Mouse (Mus musculus): Measurements from ENCODE around the gene Scn4b.

Gene Scn4b

DNA sequence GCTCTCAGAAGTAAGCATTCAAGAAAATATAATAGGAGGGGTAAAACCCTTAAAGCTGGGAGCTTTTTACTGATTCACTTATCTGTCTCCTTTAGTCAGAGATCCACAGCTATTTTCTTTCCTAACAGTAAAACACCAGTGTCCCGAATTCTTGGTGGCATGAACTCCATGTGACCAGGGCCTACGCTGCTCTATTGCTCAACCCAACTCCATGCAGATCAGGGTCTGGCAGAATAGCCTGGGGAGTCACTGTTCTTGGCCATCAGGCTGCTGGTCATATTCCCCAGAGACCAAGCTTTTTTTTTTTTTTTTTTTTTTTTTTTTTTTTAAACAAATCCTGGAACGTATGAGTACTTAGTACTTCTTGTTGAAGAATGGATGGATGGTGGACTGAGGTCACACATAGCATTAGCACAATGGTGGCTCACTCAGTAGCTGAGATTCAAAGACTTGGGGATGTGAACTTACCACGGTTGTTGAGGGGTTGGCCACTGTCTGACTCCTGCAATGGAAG is 51.5 kb downstream of the Scn4b start:
- DNase-seq (ENCODE audit: low spot score), result no peak

DNA sequence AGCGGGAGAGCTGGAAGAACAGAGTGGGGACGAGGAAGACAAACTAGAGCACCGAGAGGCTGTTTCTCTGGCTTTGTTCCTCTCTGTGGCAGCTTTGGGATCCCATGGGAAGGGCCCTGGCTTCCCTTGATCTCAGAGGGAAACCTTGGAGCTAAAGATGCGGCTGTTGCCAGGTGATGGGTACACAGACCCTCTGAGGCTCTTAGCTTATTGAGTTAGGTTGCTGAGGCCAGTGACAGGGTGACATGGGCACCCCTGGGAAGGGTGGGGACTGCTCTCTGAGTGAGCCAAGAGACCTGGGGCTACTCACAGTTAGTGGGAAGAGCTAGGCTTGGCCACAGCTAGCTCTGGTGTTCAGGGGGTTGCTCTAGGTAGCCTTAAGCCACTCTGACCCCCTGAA is 57.3 kb downstream of the Scn4b start:
- no peak for DNase-seq (ENCODE audit: low spot score)

DNA sequence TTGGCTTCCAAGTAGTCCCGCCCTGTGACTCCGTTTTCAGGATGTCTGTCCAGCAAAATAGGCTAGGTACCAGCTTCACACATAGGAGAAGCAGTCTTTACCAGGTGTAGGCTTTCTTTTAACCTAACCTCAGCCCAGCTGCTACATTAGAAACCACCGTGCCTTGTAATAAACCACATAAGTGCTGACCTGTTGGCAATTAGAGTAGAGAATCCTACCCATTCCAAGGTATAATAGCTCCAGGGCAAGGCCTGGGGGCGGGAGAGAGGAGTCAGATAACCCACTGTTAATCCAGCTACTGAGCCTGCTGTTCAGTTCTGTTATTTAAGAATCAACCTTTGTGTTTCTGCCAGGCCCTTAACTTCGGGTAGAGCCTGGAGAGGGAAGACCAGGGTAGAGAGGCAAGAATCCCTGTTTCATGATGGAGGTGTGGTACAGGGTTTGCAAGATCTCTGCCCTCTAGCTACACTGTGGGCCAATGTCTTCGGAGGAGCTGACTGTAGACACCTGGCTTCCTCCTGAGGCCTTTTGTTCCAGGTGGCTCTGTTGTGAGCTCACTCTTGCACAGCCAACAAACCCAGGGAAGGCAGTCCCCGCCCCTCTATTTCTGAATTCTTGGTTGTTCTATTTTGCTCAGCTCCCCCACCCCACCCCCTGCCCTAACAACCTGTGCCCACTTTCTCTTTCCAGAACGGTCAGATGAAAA is 58.1 kb downstream of the Scn4b start:
- DNase-seq (ENCODE audit: low spot score), result no peak

DNA sequence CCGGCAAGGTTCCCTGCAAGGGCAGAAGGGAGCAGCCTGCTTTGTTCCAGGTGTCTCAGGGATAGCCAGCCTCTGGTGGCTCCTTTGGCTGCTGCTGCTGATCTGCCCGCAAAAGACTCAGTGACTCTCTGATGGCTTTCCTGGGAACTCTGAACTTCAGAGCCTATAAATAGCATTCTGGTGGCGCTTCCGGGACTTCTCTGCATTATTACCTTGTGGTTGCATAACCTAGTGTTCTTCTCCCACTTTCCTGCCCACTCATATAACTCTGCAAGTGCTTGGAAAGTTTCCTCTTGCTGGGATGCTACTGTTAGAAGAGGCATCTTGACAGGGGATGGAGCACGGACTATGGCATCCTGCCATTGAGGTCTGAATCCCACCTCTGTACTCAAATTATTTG is 59.4 kb downstream of the Scn4b start:
- DNase-seq (ENCODE audit: low spot score), result no peak

DNA sequence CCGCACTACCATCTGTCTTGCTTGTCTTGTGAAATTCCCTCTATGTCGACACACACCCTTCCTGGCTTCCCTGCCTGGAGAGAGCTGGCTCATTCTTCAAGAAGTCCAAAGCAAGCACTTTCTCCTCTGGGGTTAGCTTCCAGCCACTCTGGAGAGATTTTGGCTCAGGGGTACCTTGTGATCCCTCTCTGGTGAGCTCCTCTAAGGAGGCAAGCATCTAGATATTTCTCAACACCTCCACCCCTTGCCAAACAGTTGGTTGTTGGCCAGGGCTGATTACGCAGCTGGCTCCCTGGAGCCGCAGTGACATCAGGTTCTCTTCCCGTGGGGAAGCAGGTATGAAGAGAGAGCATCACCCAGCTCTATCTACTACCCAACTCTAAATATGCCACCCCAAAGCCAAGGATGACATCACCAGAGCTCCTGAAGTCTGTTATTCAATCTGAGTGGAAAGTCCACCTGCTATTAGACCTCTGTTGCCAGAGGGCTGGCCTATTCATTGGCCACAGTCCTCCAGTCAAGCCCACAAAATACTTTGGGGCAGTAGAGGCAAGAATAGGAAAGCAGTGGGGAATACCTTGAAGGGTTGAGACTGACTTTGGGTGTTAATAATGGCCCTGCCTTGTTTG is 63.2 kb downstream of the Scn4b start:
- DNase-seq (ENCODE audit: low spot score), result no peak

DNA sequence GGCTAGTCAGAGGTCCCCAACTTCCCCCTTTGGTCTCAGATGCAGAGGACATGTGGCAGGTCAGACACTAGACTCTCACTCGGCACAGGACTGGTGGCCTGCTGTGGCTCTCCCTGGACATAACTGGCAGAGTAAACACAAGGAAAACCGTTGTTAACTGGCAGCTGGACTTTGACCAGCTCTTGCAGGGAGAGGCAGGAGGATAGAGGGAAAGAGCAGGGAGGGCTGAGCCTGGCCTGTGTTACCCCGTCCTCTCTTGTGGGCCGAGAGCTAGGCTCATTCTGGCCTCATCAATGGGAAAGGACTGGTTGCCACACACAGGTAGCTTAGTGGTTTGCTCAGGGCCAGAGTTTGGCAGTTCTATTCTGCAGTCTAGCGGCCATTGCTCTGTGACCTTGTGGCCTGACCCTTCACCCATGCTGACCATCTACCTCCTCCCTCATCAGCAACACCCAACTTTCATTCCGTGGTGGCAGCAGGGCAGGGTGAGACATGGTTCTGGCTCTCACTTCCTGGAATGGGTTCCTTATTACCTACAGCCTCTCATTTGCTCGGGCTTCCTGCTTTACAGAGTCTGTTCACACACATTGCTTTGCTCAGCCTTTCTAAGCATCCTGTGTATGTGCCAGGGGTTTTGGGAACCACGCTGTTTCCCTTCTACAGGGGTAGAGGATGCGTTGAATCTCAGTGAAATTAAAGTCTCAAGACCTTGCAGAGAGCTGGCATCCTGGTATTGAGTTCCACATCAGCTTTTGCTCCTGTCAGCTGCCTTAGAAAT is 64.0 kb downstream of the Scn4b start:
- DNase-seq (ENCODE audit: low spot score), result no peak

Data from ovary, postnatal 10 days (tissue).